Mouse (Mus musculus) layer of hippocampus, postnatal 25 days (tissue): ENCODE results near the gene Brca2. TPM values are rescaled to one million over a fixed set of nuclear protein-coding genes. Genes with fewer than 3 reads are reported as not detected.

Experiments used
- total RNA-seq, 2 experiments: library from RNA; stranded (reverse); gene quantifications; 2 replicates each; pipeline ENCODE4 v1.2.3; 2021

Gene Brca2
- total RNA-seq, 2 experiments from 2014 or later, result 5.4 to 7.4 TPM

Other genes starting within 250 kb of the Brca2 start
- not detected for gene Zar1l, start 4.5 kb upstream of the Brca2 start, total RNA-seq
- gene N4bp2l1, start 74.6 kb downstream of the Brca2 start, total RNA-seq, result 10 to 100 TPM; 47.3 to 57.2 TPM
- 10 to 100 TPM; 75.6 to 79.6 TPM for gene N4bp2l2, start 143.6 kb downstream of the Brca2 start, total RNA-seq
- gene Pds5b, start 151.1 kb downstream of the Brca2 start, total RNA-seq, result 10 to 100 TPM; 70.4 to 80.4 TPM